Mouse (Mus musculus) liver, embryonic 11.5 days (tissue): ENCODE data around the gene Taok3. TPM values are rescaled to one million over a fixed set of nuclear protein-coding genes. Genes with fewer than 3 reads are reported as not detected.

Experiments used
- ATAC-seq: fragments of 200-750 bp; cut with Nextera tagmentation; replicated peaks from 2 replicates; pipeline ENCODE4 v1.8.0; 2017; ENCODE audit warnings: moderate number of reproducible peaks, mild to moderate bottlenecking, moderate TSS enrichment, moderate library complexity; ENCODE audit not compliant: low FRiP score
- DNase-seq: peaks from one replicate; pipeline ENCODE4 v3.0.0-alpha.2; 2017; ENCODE audit warnings: low spot score
- H3K27ac ChIP-seq: fragments of 300-500 bp; sonication (generic); 2 replicates; pipeline ENCODE4 v1.5.1; 2014; ENCODE audit warnings: mild to moderate bottlenecking, low read depth, low read length, control low read depth
- H3K27me3 ChIP-seq: fragments of 300-500 bp; sonication (generic); replicated peaks from 2 replicates; pipeline ENCODE4 v1.6.1; 2014; ENCODE audit warnings: low read length, mixed read lengths; ENCODE audit not compliant: control insufficient read depth, insufficient read depth
- H3K36me3 ChIP-seq: fragments of 300-500 bp; sonication (generic); 2 replicates; pipeline ENCODE4 v1.6.1; 2014; ENCODE audit warnings: mild to moderate bottlenecking, low read length, moderate library complexity, mixed read lengths; ENCODE audit not compliant: control insufficient read depth, insufficient read depth
- H3K4me1 ChIP-seq: fragments of 300-500 bp; sonication (generic); replicated peaks from 2 replicates; pipeline ENCODE4 v1.6.1; 2014; ENCODE audit warnings: low read length, mixed read lengths; ENCODE audit not compliant: control insufficient read depth, insufficient read depth
- H3K4me2 ChIP-seq: fragments of 300-500 bp; sonication (generic); 2 replicates; pipeline ENCODE4 v1.6.1; 2014; ENCODE audit warnings: mild to moderate bottlenecking, control low read depth, moderate library complexity
- H3K4me3 ChIP-seq: fragments of 300-500 bp; sonication (generic); 2 replicates; pipeline ENCODE4 v1.5.1; 2014; ENCODE audit warnings: low read depth, low read length, control low read depth
- H3K9ac ChIP-seq: fragments of 300-500 bp; sonication (generic); 2 replicates; pipeline ENCODE4 v1.6.1; 2014; ENCODE audit warnings: low read depth, low read length, control low read depth
- H3K9me3 ChIP-seq: fragments of 300-500 bp; sonication (generic); 2 replicates; pipeline ENCODE4 v1.6.1; 2016; ENCODE audit warnings: low read length, inconsistent platforms, mixed read lengths; ENCODE audit not compliant: control insufficient read depth
- WGBS: fragments of 180-500 bp; shearing (Covaris S2); extraction: QIAGEN DNeasy Blood & Tissue Kit; methylation state at CpG from one replicate; pipeline ENCODE4 v1.1.7; 2014; 5-methylcytosine and 5-hydroxymethylcytosine counted together
- polyA plus RNA-seq: library from polyadenylated mRNA; unstranded; fragments of >200 nt; fragmentation: Nextera tagmentation; extraction: Ambion mirVana; gene quantifications from 2 replicates; pipeline ENCODE4 v1.2.1, GENCODE M21; 2014

The Taok3 gene
- polyA plus RNA-seq, 1 experiment from 2014 or later = 69.3 TPM

DNA sequence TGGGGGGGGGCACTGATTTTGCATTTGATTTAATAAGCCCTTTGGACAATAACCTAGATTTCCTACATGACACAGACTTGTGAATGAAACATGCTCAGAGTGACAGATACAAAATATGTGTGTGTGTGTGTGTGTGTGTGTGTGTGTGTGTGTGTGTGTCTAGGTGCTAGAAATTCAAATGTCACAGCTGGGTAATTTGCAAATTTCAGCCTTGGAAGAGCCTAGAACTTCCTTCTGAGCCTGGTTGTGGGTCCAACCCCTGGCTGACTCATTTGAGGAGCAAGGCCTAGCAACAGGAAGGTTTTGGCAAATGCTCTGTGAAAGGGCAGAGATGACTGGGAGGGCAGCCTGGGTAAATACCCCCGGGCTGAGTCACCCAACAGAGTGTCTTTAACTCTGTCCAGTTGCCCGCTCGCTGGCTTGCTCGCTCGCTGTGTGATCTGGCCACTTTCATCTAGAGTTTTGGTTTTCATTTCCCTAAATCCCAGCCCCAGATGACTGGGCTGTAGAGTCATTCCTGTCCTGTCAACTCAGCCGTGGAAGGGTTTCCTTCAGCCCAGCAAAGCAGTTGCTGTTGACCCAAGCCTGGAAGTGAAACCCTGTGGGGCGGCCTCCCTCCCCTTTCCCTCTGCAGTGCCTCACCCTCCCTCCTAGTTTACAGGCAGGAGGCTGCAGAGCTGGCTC, 38.5 kb downstream of the Taok3 start:
- no peak for DNase-seq
- H3K4me2 ChIP-seq = no peak overlapping the region
- 85% methylated on average over 7 of the region's 7 CpGs for WGBS

DNA sequence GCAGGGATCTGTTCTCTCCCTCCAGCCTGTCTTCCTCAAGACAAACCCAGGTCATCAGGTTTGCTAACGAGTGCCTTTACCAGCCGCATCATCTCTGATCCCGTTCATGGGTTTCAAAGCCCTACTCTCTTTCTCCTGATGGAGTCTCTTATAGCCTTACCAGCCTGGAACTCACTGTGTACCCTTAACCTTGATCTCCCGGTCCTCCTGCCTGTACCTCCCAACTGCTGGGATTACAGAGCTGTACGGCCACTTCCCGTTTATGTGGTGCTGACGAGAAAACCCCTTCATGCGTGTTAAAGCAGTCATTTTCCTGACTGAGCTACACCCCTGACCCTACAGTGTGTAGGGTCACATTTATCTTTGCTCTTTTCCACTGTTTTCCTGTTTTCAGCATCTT, 39.4 kb downstream of the Taok3 start:
- 63% methylated on average over 8 of the region's 8 CpGs for WGBS
- Histone ChIP-seq H3K36me3 (peaks cover 10% of the 10 kb centered on the region; the same call in 1 of the 2 replicates), H3K27ac (no peak overlapping the region)

More for the DNA sequence above, 38.5 kb downstream of the Taok3 start:
- Histone ChIP-seq H3K36me3 (peaks cover 10% of the 10 kb centered on the region; the same call in 1 of the 2 replicates), H3K4me1 (peaks cover 14% of the 10 kb centered on the region), H3K4me3 (no peak overlapping the region), H3K9ac (no peak overlapping the region), H3K9me3 (no peaks in the 10 kb centered on the region), H3K27me3 (no peaks in the 10 kb centered on the region), H3K27ac (no peak overlapping the region)
- no peak for ATAC-seq

DNA sequence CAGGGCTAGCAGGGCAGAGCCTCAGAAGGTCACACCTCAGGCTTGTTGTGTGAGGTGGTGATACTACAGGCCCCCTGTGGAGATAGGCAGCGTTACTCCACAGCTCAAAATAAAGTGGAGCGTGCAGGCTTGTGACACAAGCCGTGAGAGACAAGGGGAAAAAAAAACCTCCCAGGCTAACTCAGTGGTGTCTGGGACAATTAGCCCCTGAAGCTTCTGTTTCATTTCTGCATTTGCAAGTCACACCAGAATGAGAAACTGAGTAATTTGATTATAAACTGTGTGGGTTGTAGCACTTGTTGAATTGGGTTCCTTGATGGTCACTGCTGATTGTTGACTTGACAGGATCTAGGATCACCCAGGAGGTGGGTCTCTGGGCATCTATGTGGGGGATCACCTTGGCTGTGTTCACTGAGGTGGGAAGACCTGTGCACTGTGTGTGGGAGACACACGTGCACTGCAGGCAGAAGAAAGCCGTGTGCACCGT, 39.9 kb downstream of the Taok3 start:
- H3K9ac ChIP-seq = no peak overlapping the region
- H3K9me3 ChIP-seq = no peaks in the 10 kb centered on the region
- no peak overlapping the region for H3K4me3 ChIP-seq
- 60% methylated on average over 6 of the region's 6 CpGs for WGBS
- H3K27ac ChIP-seq = no peak overlapping the region
- H3K36me3 ChIP-seq = peaks cover 13% of the 10 kb centered on the region; the same call in 1 of the 2 replicates
- DNase-seq (no peak), ATAC-seq (no peak)
- peaks cover 11% of the 10 kb centered on the region for H3K4me1 ChIP-seq
- no peaks in the 10 kb centered on the region for H3K27me3 ChIP-seq
- no peak overlapping the region for H3K4me2 ChIP-seq

More for the DNA sequence above, 39.4 kb downstream of the Taok3 start:
- H3K4me3 ChIP-seq = no peak overlapping the region
- H3K9ac ChIP-seq = no peak overlapping the region
- ATAC-seq = no peak
- H3K27me3 ChIP-seq = no peaks in the 10 kb centered on the region
- peaks cover 11% of the 10 kb centered on the region for H3K4me1 ChIP-seq
- no peak overlapping the region for H3K4me2 ChIP-seq
- no peak for DNase-seq
- no peaks in the 10 kb centered on the region for H3K9me3 ChIP-seq

DNA sequence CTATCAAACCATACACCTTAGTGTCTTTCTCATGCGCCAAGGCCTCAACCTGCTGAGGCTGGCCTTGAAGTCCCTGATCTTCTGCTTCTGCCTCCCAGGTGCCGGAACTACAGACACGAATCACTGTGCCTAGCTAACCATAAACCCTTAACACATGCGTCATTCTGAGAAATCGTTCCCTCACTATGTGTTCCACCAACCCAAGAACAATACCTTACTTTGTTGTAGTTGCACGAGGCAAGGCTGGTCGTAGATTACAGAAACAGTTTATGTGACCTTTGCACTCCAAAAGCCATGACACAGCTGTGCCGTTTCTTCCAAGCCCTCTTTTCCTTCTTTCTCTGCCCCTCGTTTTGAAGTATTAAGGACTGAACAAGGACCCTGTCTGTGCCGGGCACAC, 40.6 kb downstream of the Taok3 start:
- Histone ChIP-seq H3K4me1 (peaks cover 11% of the 10 kb centered on the region), H3K27me3 (no peaks in the 10 kb centered on the region), H3K36me3 (peaks cover 15% of the 10 kb centered on the region; the same call in 1 of the 2 replicates), H3K9ac (no peak overlapping the region), H3K4me2 (no peak overlapping the region), H3K27ac (no peak overlapping the region), H3K9me3 (no peaks in the 10 kb centered on the region), H3K4me3 (no peak overlapping the region)
- DNase-seq (no peak), ATAC-seq (no peak)
- 80% methylated on average over 10 of the region's 10 CpGs for WGBS

DNA sequence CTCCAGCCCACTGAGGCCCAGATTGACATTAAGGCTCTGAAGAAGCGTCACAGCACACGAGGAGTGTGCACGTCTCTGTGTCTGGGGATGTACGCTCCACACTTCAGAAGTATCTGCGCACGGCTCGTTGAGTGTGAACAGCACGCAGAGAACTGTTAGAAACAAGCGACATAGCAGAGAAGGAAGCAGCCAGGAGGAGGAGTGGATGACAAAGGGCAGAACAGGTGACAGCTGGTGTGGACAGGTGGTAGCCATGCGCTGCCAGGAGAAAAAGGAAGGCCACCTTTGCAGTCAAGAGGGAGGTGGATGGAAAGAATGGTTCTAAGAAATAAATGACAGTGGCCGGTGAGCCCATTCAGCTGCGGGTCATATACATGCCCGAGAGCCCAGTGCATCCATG, 43.9 kb downstream of the Taok3 start:
- no peak overlapping the region for H3K9ac ChIP-seq
- DNase-seq (no peak), ATAC-seq (no peak)
- H3K9me3 ChIP-seq = no peaks in the 10 kb centered on the region
- peaks cover 11% of the 10 kb centered on the region for H3K4me1 ChIP-seq
- no peak overlapping the region for H3K4me2 ChIP-seq
- no peaks in the 10 kb centered on the region for H3K27me3 ChIP-seq
- peaks cover 9% of the 10 kb centered on the region; the same call in 1 of the 2 replicates for H3K36me3 ChIP-seq
- no peak overlapping the region for H3K4me3 ChIP-seq
- no peak overlapping the region for H3K27ac ChIP-seq
- 94% methylated on average over 13 of the region's 13 CpGs for WGBS

DNA sequence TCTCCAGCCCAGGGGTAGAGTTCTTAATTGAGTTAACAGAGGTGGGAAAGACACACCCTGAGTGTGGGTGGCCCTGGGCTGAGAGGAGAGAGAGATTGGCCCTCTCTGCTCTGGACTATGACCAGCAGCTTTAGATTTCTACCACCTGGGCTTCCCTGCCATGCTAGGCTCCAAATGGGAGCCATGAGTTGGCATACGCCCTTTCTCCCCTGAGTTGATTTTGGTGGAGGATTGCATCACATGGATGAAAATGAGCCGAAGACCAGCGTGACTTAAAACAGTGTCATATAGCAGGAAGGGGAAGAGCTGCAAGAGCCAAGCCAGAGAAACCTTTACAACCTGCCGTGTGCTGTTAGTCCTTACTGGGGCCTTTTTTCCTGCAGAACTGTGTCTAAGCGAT, 44.6 kb downstream of the Taok3 start:
- Histone ChIP-seq H3K36me3 (peaks cover 9% of the 10 kb centered on the region; the same call in 1 of the 2 replicates), H3K4me2 (no peak overlapping the region), H3K9me3 (no peaks in the 10 kb centered on the region), H3K9ac (no peak overlapping the region), H3K27me3 (no peaks in the 10 kb centered on the region), H3K4me3 (no peak overlapping the region), H3K4me1 (peaks cover 4% of the 10 kb centered on the region), H3K27ac (no peak overlapping the region)
- ATAC-seq (no peak), DNase-seq (no peak)
- 86% methylated on average over 5 of the region's 5 CpGs for WGBS

DNA sequence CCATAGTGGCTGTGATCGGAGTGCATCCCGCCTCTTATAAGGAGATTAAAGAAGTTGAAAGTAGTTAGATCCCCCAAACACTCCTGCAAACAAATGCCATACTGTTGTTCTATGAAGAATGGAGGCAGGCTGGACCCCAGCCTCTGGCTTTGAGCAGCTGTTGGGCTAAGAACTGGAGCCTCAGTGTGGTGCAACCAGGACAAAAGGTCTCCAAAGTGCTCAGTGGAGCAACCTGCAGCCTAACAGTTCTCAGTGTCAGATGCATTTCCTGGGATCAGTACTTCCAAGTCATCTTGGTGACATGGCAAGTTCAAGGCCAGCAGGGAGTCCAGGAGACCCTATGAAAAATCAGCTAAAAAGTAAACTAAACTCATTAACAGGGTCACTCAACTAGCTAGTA, 45.0 kb downstream of the Taok3 start:
- 98% methylated on average over 2 of the region's 2 CpGs for WGBS
- DNase-seq (no peak), ATAC-seq (no peak)
- Histone ChIP-seq H3K9ac (no peak overlapping the region), H3K4me2 (no peak overlapping the region), H3K4me1 (peaks cover 2% of the 10 kb centered on the region), H3K27me3 (no peaks in the 10 kb centered on the region), H3K9me3 (no peaks in the 10 kb centered on the region), H3K36me3 (peaks cover 9% of the 10 kb centered on the region; the same call in 1 of the 2 replicates), H3K27ac (no peak overlapping the region), H3K4me3 (no peak overlapping the region)

DNA sequence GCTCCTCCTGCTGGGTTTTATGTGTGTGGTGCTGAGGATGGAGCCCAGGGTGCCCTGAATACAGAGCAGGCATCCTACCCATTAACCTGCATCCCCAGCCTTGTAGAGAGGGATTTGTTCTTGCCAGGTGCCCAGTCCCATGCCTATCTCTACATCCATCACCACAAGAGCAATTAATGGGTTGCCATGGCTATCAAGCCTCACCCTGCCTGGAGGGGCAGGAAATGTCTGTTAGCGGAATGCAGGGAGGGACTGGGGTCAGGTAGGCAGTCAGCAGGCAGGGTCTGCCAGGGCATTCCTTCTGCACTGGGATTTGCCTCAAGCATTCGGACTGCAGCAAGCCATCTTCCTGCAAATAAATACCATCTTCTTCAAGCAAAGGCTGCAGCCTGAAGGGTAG, 46.0 kb downstream of the Taok3 start:
- H3K4me2 ChIP-seq = no peak overlapping the region
- H3K27ac ChIP-seq = no peak overlapping the region
- peaks cover 5% of the 10 kb centered on the region; the same call in 1 of the 2 replicates for H3K36me3 ChIP-seq
- no peaks in the 10 kb centered on the region for H3K27me3 ChIP-seq
- H3K4me1 ChIP-seq = no peaks in the 10 kb centered on the region; the same call in 1 of the 2 replicates
- 81% methylated on average over 2 of the region's 2 CpGs for WGBS
- no peak for DNase-seq
- H3K4me3 ChIP-seq = no peak overlapping the region
- ATAC-seq = no peak
- H3K9ac ChIP-seq = no peak overlapping the region
- H3K9me3 ChIP-seq = no peaks in the 10 kb centered on the region

DNA sequence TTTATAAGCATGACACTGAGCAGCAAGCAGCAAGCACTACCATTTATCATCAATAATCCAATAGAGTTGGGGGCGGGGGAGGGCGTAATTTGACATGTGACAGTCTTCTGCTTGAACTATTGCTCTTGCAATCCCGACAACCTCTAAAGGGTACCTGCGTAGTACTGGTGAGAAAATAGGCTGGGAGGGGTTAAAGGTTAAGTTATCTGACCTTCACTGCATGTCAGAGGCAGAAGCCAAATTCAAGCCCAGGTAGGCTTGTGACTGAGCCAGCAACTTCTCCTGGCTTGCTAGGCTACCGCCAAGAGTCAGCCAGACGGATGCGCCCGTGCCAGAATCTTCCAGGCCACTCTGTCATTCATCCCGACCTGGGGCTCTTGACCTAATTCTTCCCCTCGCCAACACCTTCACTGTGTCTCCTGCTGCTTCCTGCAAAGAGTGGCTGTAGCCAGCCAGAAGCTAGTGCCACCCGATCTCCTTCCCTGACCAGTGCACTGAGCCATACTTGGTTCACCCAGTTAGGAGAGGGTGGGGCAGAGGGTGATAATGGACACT, 47.0 kb downstream of the Taok3 start:
- no peak for DNase-seq
- WGBS = 85% methylated on average over 11 of the region's 11 CpGs

More for the DNA sequence above, 47.0 kb downstream of the Taok3 start:
- ATAC-seq = no peak
- no peak overlapping the region for H3K27ac ChIP-seq
- H3K4me3 ChIP-seq = no peak overlapping the region
- no peak overlapping the region for H3K9ac ChIP-seq
- H3K4me1 ChIP-seq = no peaks in the 10 kb centered on the region; the same call in 1 of the 2 replicates
- peaks cover 5% of the 10 kb centered on the region; the same call in 1 of the 2 replicates for H3K36me3 ChIP-seq
- H3K9me3 ChIP-seq = no peaks in the 10 kb centered on the region
- no peaks in the 10 kb centered on the region for H3K27me3 ChIP-seq
- H3K4me2 ChIP-seq = no peak overlapping the region
